In the genomic region with DNA sequence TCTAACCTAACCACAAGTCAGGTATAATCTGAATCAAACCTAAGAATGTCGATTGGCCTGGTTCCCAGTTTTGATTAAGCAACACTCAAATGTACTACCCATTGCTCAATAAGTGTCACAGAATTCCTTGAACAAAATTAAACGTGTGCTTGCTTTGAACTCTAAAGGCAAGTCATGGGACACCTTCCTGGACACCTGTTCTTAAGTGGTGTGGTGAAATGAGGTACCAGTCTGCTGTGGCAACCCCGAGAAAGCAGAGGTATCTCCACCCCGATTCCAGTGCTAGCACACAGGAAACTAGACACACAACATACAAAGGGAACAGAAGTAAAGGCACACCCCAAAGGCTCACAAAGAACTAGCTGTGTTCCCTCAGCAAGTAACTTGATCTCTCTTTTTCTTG, we compare ENCODE assay signal across 19 mouse cellular contexts. TPM values are rescaled to one million over a fixed set of nuclear protein-coding genes. Genes with fewer than 3 reads are reported as not detected.
DNase-seq lines count a peak whose midpoint lies in the region; ATAC-seq and TF ChIP-seq lines count a peak whose summit lies in the region.
"Had no signal": no experiment of that assay in that cellular context is flagged by ENCODE, and none has a peak within 500 bp of the region (broad histone marks: within the 10 kb centered on the region; RNA-seq: fewer than 3 reads in every experiment).

No protein-coding gene starts in this region.

- no peaks in the 10 kb centered on the region for H3K9me3 ChIP-seq in embryonic facial prominence, embryonic 15.5 days (replicated peaks)
- H3K9me3 ChIP-seq in lung, postnatal 0 days (ENCODE audit: low read length): no peaks in the 10 kb centered on the region
- H3K9me3 ChIP-seq: G1E had no signal

- peak; percentile 99 for TF ChIP-seq EP300 in lung, postnatal 0 days (IDR thresholded peaks at IDR 0.05)

- WGBS in embryonic facial prominence, embryonic 15.5 days: 39% methylated on average over 4 of the region's 4 CpGs
- WGBS in lung, postnatal 0 days: 35% methylated on average over 4 of the region's 4 CpGs

- no peak overlapping the region; the same call in 1 of the 2 replicates for H3K27ac ChIP-seq in embryonic facial prominence, embryonic 15.5 days (replicated peaks)
- peak overlapping the region; percentile 73; the same call in 1 of the 2 replicates for H3K27ac ChIP-seq in lung, postnatal 0 days (ENCODE audit: low read length)
- H3K27ac ChIP-seq: left cerebral cortex, adult 2 months; liver, embryonic 14.5 days; midbrain, embryonic 10.5 days had no signal

- H3K4me1 ChIP-seq in embryonic facial prominence, embryonic 15.5 days: peaks cover 7% of the 10 kb centered on the region; the same call in 1 of the 2 replicates
- peaks cover 10% of the 10 kb centered on the region; the same call in 1 of the 2 replicates for H3K4me1 ChIP-seq in lung, postnatal 0 days (ENCODE audit: insufficient read depth, low read depth, low read length)
- H3K4me1 ChIP-seq: midbrain, embryonic 10.5 days had no signal

- no peak overlapping the region for H3K4me3 ChIP-seq in embryonic facial prominence, embryonic 15.5 days (replicated peaks)
- no peak overlapping the region for H3K4me3 ChIP-seq in lung, postnatal 0 days (ENCODE audit: low read depth, low read length)
- H3K4me3 ChIP-seq: erythroblast, embryonic 14.5 days; left cerebral cortex, adult 2 months; midbrain, embryonic 10.5 days had no signal

- DNase-seq in adrenal gland, postnatal 10 days: peak; percentile 49
- no peak for DNase-seq in adrenal gland, adult 8-10 months
- peak; percentile 27 for DNase-seq in 3134 (ENCODE audit: extremely low read depth, insufficient read length, low spot score)
- peak; percentile 91 for DNase-seq in lung, postnatal 0 days (ENCODE audit: low spot score)
- DNase-seq in left cerebral cortex, postnatal 4 days: no peak
- DNase-seq in layer of hippocampus, postnatal 36 days: no peak
- no peak for DNase-seq in kidney, postnatal 25 days
- DNase-seq: B cell, adult 2 months; cerebellum, postnatal 25 days; heart, adult 18-20 months; heart, postnatal 36 days; right cerebral cortex, postnatal 4 days; thymus, postnatal 4 days had no signal

- H3K27me3 ChIP-seq in embryonic facial prominence, embryonic 15.5 days: no peaks in the 10 kb centered on the region
- H3K27me3 ChIP-seq in lung, postnatal 0 days (replicated peaks; ENCODE audit: insufficient read depth, low read length): no peaks in the 10 kb centered on the region

- no peak for TF ChIP-seq CTCF in lung, postnatal 0 days (IDR thresholded peaks at IDR 0.05)

- H3K9ac ChIP-seq in embryonic facial prominence, embryonic 15.5 days: no peak overlapping the region
- H3K9ac ChIP-seq in lung, postnatal 0 days (replicated peaks; ENCODE audit: low read depth): no peak overlapping the region
- H3K9ac ChIP-seq: liver, embryonic 14.5 days had no signal

- peak; percentile 47; the same call in 1 of the 2 replicates for ATAC-seq in embryonic facial prominence, embryonic 15.5 days (ENCODE audit: insufficient number of reproducible peaks, low FRiP score, low TSS enrichment, low read depth)
- ATAC-seq in lung, postnatal 0 days: peak; percentile 71

- no peaks in the 10 kb centered on the region for H3K36me3 ChIP-seq in embryonic facial prominence, embryonic 15.5 days
- H3K36me3 ChIP-seq in lung, postnatal 0 days (ENCODE audit: insufficient read depth, low read length): no peaks in the 10 kb centered on the region
- H3K36me3 ChIP-seq: midbrain, embryonic 10.5 days had no signal

- intact Hi-C loops in left cerebral cortex, postnatal 4 days (cut with DNase I): no loop called here

- no peak overlapping the region for H3K4me2 ChIP-seq in embryonic facial prominence, embryonic 15.5 days (replicated peaks)
- H3K4me2 ChIP-seq in lung, postnatal 0 days (replicated peaks; ENCODE audit: low read depth, low read length): no peak overlapping the region

RNA-seq across cellular contexts. Expression of a gene that starts 31.2 kb away (rescaled TPM):
- 10 to 100 TPM; 30.0 to 34.1 TPM for total RNA-seq in adrenal gland, postnatal 10 days (2021)
- total RNA-seq in adrenal gland, adult 8-10 months (2022): 10 to 100 TPM; 10.6 to 56.8 (median 12.6) TPM
- 64.9 and 74.6 TPM in 2 replicates for polyA plus RNA-seq in embryonic facial prominence, embryonic 15.5 days (2015; fragmentation: Nextera tagmentation; extraction: Ambion mirVana)
- 333 and 396 TPM in 2 replicates for polyA plus RNA-seq in lung, postnatal 0 days (2015; fragmentation: Nextera tagmentation; extraction: Ambion mirVana)
- total RNA-seq in left cerebral cortex, postnatal 4 days (2021): 10 to 100 TPM; 78.0 to 81.5 TPM
- 10 to 100 TPM; 37.0 to 39.3 TPM for total RNA-seq in layer of hippocampus, postnatal 36 days (2021)

Comparison
In these comparisons a context has a peak if more than half of its experiments do, and no peak if none do; other contexts are left out.
1. DNase-seq: peak in adrenal gland, postnatal 10 days (single experiment), 3134 (single experiment) and lung, postnatal 0 days (single experiment); none in adrenal gland, adult 8-10 months (single experiment), left cerebral cortex, postnatal 4 days (single experiment), layer of hippocampus, postnatal 36 days (0 of 2) and kidney, postnatal 25 days (0 of 2).